Mouse (Mus musculus) c-Kit-negative CD71-positive TER-119-positive erythroid progenitor cells, embryonic 14.5 days (primary cell): ENCODE data around the gene Hacd2.

Experiments used
- DNase-seq: peaks from one replicate; pipeline ENCODE4 v3.0.0-alpha.2; 2013; ENCODE audit warnings: low read depth, low spot score

The Hacd2 gene

GRCm38 (mm10) chr16:35022242-35023137, at the start of gene Hacd2:
Gene Hacd2, plus strand, starts transcription at chr16:35022428.
- peak; percentile 81 for DNase-seq

- no peak for DNase-seq
These were observed 49.8 kb upstream of the Hacd2 start for GRCm38 (mm10) chr16:34972471-34972870.

GRCm38 (mm10) chr16:34975544-34975943, 46.7 kb upstream of the Hacd2 start:
- no peak for DNase-seq

DNA sequence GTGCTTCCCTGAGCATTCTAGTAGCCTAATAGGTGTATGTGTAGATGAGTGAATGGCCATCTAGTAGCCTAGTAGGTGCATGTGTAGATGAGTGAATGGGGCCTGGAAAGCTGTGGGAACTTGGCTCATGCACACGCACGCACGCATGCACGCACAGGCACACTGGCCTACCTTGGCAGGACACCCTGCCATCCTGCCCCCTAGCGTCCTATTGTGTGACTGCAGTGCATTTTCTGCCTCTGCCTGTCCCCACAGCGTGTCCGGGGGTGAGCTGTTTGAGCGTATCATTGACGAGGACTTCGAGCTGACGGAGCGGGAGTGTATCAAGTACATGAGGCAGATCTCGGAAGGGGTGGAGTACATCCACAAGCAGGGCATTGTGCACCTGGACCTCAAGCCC, 45.6 kb upstream of the Hacd2 start:
- no peak for DNase-seq

- no peak for DNase-seq
These were observed 44.2 kb upstream of the Hacd2 start for GRCm38 (mm10) chr16:34978018-34978417.

- no peak for DNase-seq
These were observed 41.2 kb upstream of the Hacd2 start for GRCm38 (mm10) chr16:34981009-34981408.

DNA sequence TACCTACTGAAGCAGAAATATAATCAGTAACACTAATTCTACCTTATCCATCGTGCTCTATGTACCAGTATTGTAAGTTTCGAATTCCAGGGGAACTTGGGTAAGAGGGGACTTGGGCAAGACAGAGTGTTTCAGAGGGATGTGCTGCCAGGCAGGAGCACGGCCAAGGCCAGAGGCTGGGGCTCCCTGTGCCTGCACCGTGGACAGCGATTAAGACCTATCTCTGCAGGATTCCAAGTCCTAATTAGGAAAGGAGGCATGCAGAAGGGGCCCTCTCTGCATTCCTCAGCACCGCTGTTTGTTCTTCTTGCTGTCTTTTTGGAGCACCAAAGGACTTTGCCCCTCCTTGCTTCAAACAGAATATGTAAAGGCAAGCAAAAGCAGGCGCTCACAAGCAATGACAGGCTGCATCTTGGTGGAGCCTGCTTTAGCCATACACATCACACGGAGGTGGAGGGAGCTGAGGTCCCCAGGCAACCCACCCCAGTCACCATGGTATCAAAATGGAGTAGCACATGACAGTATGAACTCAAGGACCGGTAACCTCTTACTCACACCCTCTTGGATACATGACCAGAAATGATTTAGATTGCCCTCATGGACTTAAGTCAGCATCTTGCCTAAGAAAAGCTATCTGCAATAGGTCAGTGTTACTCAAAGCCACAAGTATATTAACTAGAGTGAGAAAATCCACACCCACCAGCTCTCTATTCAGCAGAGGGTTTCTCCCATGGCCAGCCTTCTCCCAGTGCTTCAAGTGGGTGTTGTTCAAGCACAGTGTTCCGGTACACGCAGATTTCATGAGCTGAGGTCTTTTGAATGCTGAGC, 37.8 kb upstream of the Hacd2 start:
- DNase-seq = no peak

DNA sequence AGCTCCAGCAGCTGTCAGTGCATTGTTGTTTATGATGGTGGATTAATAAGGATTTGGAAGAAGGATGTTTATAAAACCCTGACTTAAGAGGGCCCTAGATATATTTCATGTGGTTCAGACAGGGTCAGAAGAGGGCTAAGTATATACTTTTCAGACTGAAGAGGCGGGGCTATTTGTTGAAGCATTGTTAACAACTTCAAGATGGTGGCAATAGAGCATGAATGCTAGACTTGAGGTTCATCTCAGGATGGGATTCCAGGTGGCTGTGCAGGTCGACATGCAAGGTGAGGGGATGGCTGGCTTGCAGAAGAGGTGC, 37.2 kb upstream of the Hacd2 start:
- no peak for DNase-seq

DNA sequence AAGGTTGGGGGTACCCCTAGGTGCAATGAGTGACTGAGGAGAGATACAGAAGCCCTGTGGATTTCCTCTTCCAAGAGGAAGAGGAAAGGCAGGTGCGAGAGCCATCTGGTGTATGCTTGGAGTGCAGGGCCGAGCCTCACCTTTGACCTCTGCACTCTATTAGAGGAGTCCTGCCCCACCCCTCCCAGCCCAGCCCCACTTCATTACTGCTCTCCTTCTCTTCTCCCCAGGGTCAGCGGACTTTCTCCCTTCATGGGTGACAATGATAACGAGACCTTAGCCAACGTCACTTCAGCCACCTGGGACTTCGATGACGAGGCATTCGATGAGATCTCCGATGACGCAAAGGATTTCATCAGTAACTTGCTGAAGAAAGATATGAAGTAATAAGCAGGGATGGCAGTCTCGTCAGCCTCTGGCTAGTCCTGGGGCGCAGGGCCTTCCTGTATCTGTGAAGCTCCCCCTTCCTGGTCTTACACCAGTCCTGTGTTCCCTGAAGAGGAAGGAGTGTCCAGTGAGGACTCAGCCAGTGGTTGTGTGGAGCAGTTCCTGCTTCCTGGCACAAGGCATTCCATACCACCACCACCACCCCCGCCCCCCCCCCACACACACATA, 35.9 kb upstream of the Hacd2 start:
- DNase-seq = no peak

DNA sequence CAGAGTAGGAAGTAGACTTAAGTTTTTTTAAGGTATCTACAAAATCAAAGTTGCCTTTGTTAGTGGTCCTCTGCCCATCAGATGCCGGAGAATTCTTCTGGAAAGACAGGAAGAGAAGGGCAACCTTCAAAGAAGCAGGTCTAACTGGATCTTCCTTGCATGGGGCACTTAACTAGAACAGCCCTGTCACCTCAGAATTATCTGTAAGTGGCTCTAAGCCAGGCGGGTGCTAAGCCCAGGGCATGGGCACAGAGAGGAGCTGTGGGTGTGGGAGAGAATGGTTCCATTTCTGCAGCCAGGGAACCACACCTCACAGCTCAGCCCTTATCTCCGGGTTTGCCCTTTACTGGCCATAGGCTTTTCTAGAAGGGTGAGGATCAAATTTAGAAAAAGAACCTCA, 30.9 kb upstream of the Hacd2 start:
- no peak for DNase-seq

DNA sequence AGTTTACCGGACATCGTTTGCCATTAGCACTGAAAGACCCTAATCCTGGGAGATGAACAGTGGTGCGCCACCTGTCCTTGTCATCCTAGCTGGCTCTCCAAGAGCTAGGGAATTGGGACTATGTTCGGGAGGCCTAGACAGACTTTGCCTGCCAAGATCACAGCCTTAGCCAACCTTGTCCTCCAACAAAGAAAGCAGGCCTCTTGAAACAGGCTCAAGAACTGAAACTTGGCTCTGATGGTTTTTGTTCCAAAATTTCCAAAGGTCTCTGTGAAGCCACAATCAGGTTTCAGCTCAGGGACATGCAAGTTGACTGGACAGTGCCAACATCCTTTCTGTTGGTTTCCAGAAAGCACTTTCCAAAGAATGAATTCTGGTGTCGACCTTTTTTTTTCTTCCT, 29.4 kb upstream of the Hacd2 start:
- no peak for DNase-seq

DNA sequence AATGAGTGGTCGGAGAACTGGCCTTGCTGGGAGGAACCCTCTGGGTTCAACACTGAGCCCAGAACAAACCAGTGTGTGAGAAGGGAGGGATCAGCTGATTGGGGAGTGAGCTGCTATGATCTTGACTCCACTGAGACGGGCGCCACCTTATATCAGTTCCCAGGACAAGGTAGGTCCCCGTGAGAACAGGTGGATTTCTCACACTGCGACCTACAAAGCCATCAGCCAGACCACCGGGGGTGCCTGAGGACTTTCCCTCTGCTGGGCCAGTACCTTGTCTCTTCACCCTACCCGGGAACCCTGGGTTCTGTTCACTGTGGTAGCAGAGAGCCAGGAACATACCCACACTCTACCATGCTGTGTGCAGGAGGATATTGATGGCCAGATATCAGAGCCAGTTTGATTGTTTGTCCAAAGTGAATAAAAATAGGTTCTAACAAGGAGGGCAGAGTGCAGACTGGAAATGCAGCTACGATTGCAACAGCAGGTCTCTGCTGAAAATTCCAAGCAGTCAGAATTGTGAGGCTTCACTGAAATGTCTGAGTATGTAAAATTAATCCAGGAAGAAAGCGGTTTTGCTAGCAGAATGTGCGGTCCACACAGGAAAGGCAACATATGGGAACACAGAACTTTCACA, 28.4 kb upstream of the Hacd2 start:
- no peak for DNase-seq

GRCm38 (mm10) chr16:34994641-34995141, 27.5 kb upstream of the Hacd2 start:
- no peak for DNase-seq

DNA sequence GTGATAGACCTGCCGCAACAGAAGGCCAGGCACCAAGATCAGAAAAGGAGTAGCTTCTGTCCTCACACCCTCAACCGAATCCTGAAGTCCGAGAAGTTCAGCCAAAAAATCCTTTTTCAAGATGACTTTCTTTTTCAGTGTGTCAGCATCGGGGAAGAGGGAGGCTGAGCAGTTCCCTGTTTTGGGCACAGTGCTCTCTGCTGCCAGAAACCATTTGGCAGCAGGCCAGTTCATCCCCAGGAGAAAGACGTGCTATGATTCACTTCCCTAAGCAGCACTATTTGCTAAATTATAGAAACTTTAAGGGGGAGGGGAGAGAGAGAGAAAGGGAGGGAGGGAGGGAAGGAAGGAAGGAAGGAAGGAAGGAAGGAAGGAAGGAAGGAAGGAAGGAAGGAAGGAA, 26.1 kb upstream of the Hacd2 start:
- DNase-seq = no peak

DNA sequence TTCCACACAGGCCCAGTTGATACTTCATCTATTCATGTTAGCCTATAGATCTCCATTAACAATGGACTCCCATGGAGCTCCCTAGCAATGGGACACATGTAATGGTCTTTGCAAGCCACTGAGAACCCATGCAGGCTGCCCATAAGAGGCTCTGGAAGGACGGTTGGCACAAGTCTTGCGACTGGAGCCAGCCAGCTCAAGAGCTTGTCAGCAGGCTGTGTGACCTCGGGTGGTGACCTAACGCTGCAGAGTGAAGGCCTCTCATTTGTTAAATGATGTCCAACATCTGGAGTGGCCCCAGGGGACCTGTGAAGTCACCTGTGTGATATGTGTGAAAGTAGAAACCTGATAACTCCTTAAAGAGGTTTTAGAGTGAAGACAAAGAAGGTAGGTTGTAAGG, 25.2 kb upstream of the Hacd2 start:
- DNase-seq = no peak

DNA sequence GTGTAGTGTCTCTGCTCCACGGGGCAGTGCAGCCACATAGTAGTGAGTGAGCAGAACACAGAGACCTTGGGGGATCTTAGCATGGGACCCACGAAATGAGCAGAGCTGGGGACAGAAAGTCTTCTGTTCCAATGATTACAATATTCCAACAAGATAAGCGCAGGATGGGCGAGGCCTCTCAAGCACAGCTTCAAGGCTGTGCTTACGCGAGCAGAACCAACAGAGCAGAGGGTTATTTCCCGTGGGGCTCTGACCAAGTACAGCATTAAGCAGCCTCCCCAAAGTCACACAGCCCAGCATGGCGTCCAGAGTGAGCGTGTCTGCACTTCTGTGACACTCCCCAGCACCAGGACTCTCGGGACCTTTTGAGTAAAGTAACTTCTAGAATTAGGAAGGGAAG, 24.7 kb upstream of the Hacd2 start:
- no peak for DNase-seq

DNA sequence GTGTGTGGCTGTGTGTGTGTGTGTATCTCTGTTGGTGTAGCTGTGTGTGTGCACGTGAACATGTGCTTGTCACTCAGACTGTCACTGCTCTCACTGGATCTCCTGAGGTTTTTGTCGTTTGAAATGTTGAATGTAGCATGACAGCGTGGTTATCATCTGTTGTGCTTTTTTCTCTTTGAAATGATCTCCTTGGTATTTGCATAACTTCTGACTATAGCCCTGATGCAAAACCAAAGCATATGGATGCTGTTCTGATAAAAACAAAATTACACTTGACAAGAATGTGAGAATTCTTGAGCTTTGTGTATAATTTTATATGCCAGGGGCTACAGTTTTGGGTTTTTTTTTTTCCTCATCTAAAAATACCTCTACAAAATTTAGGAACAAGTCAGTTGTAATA, 23.2 kb upstream of the Hacd2 start:
- no peak for DNase-seq

DNA sequence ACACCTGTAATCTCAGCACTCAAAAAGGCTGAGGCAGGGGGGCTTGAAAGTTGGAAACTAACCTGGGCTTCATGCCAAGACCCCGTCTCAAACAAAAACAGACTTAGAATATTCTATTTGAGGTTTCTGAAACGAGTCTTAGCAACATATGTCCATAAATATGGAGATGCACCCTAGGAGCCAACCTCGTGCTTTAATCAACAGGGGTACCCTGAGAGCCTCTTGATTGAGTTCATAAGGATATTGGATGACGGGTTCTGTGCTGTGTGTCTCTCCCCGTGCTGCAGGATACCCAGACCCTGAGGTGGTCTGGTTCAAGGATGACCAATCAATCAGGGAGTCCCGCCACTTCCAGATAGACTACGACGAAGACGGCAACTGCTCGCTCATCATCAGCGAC, 22.2 kb upstream of the Hacd2 start:
- no peak for DNase-seq

DNA sequence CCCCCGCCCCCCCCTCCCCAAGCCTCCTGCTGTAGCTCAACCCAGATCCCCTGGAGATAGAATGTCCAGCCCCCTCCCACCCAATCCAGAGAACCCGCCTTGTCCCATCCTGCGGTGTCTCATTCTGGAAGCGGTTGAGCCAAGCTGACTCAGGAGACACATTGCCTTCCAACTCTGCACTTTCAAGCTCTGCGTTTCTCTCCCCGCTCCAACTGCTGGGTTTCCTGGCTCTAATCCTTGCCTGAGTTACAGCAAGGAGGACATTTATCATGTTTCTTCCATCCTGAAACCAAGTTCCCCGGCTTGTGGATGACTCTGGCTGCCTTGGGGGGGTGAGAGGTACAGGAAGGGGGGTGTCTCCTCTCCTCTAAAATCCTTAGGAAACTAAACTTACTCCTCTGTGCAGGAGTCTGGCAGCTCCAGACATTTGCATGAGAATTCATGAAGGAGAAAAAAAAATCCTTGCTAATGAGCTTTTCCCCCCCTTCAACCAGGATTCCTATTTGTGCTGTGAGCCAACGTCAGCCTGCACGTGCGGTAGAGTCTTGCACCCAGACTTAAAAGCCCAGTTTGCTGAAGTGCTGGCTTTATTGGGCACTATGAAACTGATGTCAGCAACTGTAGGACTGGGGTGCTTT, 21.2 kb upstream of the Hacd2 start:
- DNase-seq = no peak

- no peak for DNase-seq
These were observed 17.9 kb upstream of the Hacd2 start for GRCm38 (mm10) chr16:35004356-35004755.

GRCm38 (mm10) chr16:35004756-35005155, 17.5 kb upstream of the Hacd2 start:
- no peak for DNase-seq
